Mouse (Mus musculus) CH12.LX (cell line): Measurements from ENCODE around the gene Ccdc136. TPM values are rescaled to one million over a fixed set of nuclear protein-coding genes. Genes with fewer than 3 reads are reported as not detected.

Experiments used
- DNase-seq: peaks from one replicate; pipeline ENCODE4 v3.0.0-alpha.2; 2013; ENCODE audit errors: extremely low read depth
- H3K27ac ChIP-seq: 2 replicates; pipeline ENCODE4 v1.5.1; 2012; ENCODE audit warnings: low read depth, mild to moderate bottlenecking, control low read depth, moderate library complexity; ENCODE audit not compliant: insufficient read depth
- H3K27me3 ChIP-seq: replicated peaks from 2 replicates; pipeline ENCODE3; 2012; ENCODE audit warnings: inconsistent platforms
- H3K36me3 ChIP-seq, 2 experiments: replicated peaks in 1 of 2; 2 replicates each; pipeline versions ENCODE3 to v1.6.1; 2012; ENCODE audit warnings: inconsistent platforms in 1 of 2, low read length in 1 of 2, mild to moderate bottlenecking in 1 of 2, mixed read lengths in 1 of 2, moderate library complexity in 1 of 2; ENCODE audit not compliant: control insufficient read depth in 1 of 2, insufficient read depth in 1 of 2
- H3K4me1 ChIP-seq, 2 experiments: 2 replicates each; pipeline ENCODE4 v1.6.1; 2012; ENCODE audit warnings: inconsistent platforms in 1 of 2, moderate library complexity in 1 of 2; ENCODE audit not compliant: insufficient read depth in 2 of 2, control insufficient read depth in 1 of 2
- H3K4me2 ChIP-seq: 2 replicates; pipeline ENCODE4 v1.6.1; 2012; ENCODE audit warnings: low read depth, mild to moderate bottlenecking, control low read depth; ENCODE audit not compliant: poor library complexity, insufficient read depth, severe bottlenecking
- H3K4me3 ChIP-seq, 3 experiments: fragments of 150-350 bp in 1 of 3; sonication (generic) in 1 of 3; replicated peaks in 1 of 3; 2 replicates each; pipeline versions ENCODE3 to v1.5.1; 2011 to 2012; ENCODE audit warnings: low read depth in 2 of 3, low read length in 2 of 3, mild to moderate bottlenecking in 2 of 3, moderate library complexity in 2 of 3, control low read depth in 1 of 3, improper control_type of control experiment in 1 of 3, inconsistent platforms in 1 of 3, mixed read lengths in 1 of 3; ENCODE audit not compliant: poor library complexity in 1 of 3
- H3K79me2 ChIP-seq: replicated peaks from 2 replicates; pipeline ENCODE4 v1.6.1; 2012; ENCODE audit warnings: mild to moderate bottlenecking, moderate library complexity; ENCODE audit not compliant: control insufficient read depth, poor library complexity, insufficient read depth, severe bottlenecking; ENCODE audit errors: extremely low read depth
- H3K9ac ChIP-seq: 2 replicates; pipeline ENCODE4 v1.6.1; 2012; ENCODE audit warnings: low read depth, mild to moderate bottlenecking, control low read depth, moderate library complexity; ENCODE audit not compliant: insufficient read depth
- H3K9me3 ChIP-seq: replicated peaks from 2 replicates; pipeline ENCODE3; 2012; ENCODE audit warnings: low read length, inconsistent platforms, mixed read lengths
- CHD2 ChIP-seq: IDR thresholded peaks from 2 replicates; pipeline ENCODE4 v1.6.1; 2011; ENCODE audit warnings: low read length, improper control_type of control experiment
- EP300 ChIP-seq: IDR thresholded peaks from 2 replicates; pipeline ENCODE4 v1.6.1; 2011; ENCODE audit warnings: low read length, improper control_type of control experiment
- ETS1 ChIP-seq: conservative IDR thresholded peaks from 2 replicates; pipeline ENCODE4 v1.6.1; 2012; ENCODE audit warnings: low read depth, mild to moderate bottlenecking, inconsistent platforms, low read length, improper control_type of control experiment, moderate library complexity
- HCFC1 ChIP-seq: IDR thresholded peaks from 2 replicates; pipeline ENCODE4 v1.6.1; 2012; ENCODE audit warnings: low read depth, mild to moderate bottlenecking, inconsistent platforms, low read length, improper control_type of control experiment
- IRF4 ChIP-seq: IDR thresholded peaks from 2 replicates; pipeline ENCODE4 v1.6.1; 2014; ENCODE audit warnings: low read depth, mild to moderate bottlenecking, inconsistent platforms, low read length, improper control_type of control experiment
- JUN ChIP-seq: IDR thresholded peaks from 2 replicates; pipeline ENCODE4 v1.6.1; 2011; ENCODE audit warnings: low read depth, mild to moderate bottlenecking, low read length, improper control_type of control experiment, moderate library complexity; ENCODE audit not compliant: insufficient read depth
- KAT2A ChIP-seq: IDR thresholded peaks from 2 replicates; pipeline ENCODE4 v1.6.1; 2012; ENCODE audit warnings: low read length, improper control_type of control experiment, inconsistent platforms; ENCODE audit not compliant: insufficient replicate concordance
- MAZ ChIP-seq: IDR thresholded peaks from 2 replicates; pipeline ENCODE4 v1.6.1; 2012; ENCODE audit warnings: low read depth, mild to moderate bottlenecking, inconsistent platforms, low read length, improper control_type of control experiment, moderate library complexity
- MEF2A ChIP-seq: IDR thresholded peaks from 2 replicates; pipeline ENCODE4 v1.6.1; 2014; ENCODE audit warnings: low read depth, mild to moderate bottlenecking, inconsistent platforms, low read length, improper control_type of control experiment, borderline replicate concordance
- MXI1 ChIP-seq: IDR thresholded peaks from 2 replicates; pipeline ENCODE4 v1.6.1; 2011; ENCODE audit warnings: mild to moderate bottlenecking, low read depth, low read length, improper control_type of control experiment
- MYC ChIP-seq: IDR thresholded peaks from 2 replicates; pipeline ENCODE4 v1.6.1; 2011; ENCODE audit warnings: low read depth, mild to moderate bottlenecking, improper control_type of control experiment, low read length
- NELFE ChIP-seq: IDR thresholded peaks from 2 replicates; pipeline ENCODE4 v1.6.1; 2011; ENCODE audit warnings: low read depth, low read length, improper control_type of control experiment
- NRF1 ChIP-seq: IDR thresholded peaks from 2 replicates; pipeline ENCODE4 v1.6.1; 2014; ENCODE audit warnings: low read depth, mild to moderate bottlenecking, inconsistent platforms, low read length, improper control_type of control experiment, moderate library complexity
- PAX5 ChIP-seq: IDR thresholded peaks from 2 replicates; pipeline ENCODE4 v1.6.1; 2012; ENCODE audit warnings: low read length, inconsistent platforms, mixed read lengths
- POLR2A ChIP-seq: IDR thresholded peaks from 2 replicates; pipeline ENCODE4 v1.6.1; 2011; ENCODE audit warnings: low read depth, mild to moderate bottlenecking, improper control_type of control experiment, low read length
- POLR2AphosphoS2 ChIP-seq: IDR thresholded peaks from 2 replicates; pipeline ENCODE4 v1.6.1; 2011; ENCODE audit warnings: low read depth, low read length, improper control_type of control experiment
- RAD21 ChIP-seq: IDR thresholded peaks from 2 replicates; pipeline ENCODE4 v1.6.1; 2011; ENCODE audit warnings: low read depth, mild to moderate bottlenecking, low read length, improper control_type of control experiment, moderate library complexity
- RCOR1 ChIP-seq: conservative IDR thresholded peaks from 2 replicates; pipeline ENCODE4 v1.6.1; 2012; ENCODE audit warnings: low read depth, mild to moderate bottlenecking, inconsistent platforms, low read length, improper control_type of control experiment
- SMC3 ChIP-seq: IDR thresholded peaks from 2 replicates; pipeline ENCODE4 v1.6.1; 2011; ENCODE audit warnings: low read depth, low read length, improper control_type of control experiment
- TCF12 ChIP-seq: IDR thresholded peaks from 2 replicates; pipeline ENCODE4 v1.6.1; 2014; ENCODE audit warnings: low read depth, mild to moderate bottlenecking, inconsistent platforms, low read length, improper control_type of control experiment
- UBTF ChIP-seq: IDR thresholded peaks from 2 replicates; pipeline ENCODE4 v1.6.1; 2012; ENCODE audit warnings: low read depth, mild to moderate bottlenecking, inconsistent platforms, low read length, improper control_type of control experiment, moderate library complexity
- ZC3H11A ChIP-seq: IDR thresholded peaks from 2 replicates; pipeline ENCODE4 v1.6.1; 2012; ENCODE audit warnings: low read depth, mild to moderate bottlenecking, inconsistent platforms, low read length, improper control_type of control experiment
- ZMIZ1 ChIP-seq: IDR thresholded peaks from 2 replicates; pipeline ENCODE4 v1.6.1; 2012; ENCODE audit warnings: low read depth, mild to moderate bottlenecking, inconsistent platforms, low read length, improper control_type of control experiment
- dilution Hi-C: fragments of 300-500 bp; cut with MboI; formaldehyde crosslinking; loops from 2 replicates; pipeline ENCODE4 v1.14.3; 2020; ENCODE audit warnings: low sequenced_read_pairs; ENCODE audit not compliant: extremely low pct_unique_long_range_greater_than_20kb, extremely low pct_ligation_motif_present
- in situ Hi-C: fragments of 300-500 bp; cut with MboI; formaldehyde crosslinking; loops from 3 replicates; pipeline ENCODE4 v1.14.3; 2019; ENCODE audit warnings: low sequenced_read_pairs, low pct_ligation_motif_present, low pct_unique_long_range_greater_than_20kb, mixed read lengths
- polyA plus RNA-seq: library from polyadenylated mRNA; unstranded; fragments of >175 nt; gene quantifications from 2 replicates; pipeline ENCODE4 v1.2.1, GENCODE M21; 2012; ENCODE audit warnings: low read depth; ENCODE audit not compliant: insufficient read length
- total RNA-seq, 2 experiments: library from RNA; depleted of rRNA; stranded (reverse); fragments of 300-350 nt in 1 of 2; fragments of >200 nt in 1 of 2; gene quantifications; 2 replicates each; pipeline ENCODE4 v1.2.3; 2012 to 2014

Ccdc136 gene
- total and polyA plus RNA-seq, 3 experiments, result 0.64 to 4.3 (median 2.4) TPM

DNA sequence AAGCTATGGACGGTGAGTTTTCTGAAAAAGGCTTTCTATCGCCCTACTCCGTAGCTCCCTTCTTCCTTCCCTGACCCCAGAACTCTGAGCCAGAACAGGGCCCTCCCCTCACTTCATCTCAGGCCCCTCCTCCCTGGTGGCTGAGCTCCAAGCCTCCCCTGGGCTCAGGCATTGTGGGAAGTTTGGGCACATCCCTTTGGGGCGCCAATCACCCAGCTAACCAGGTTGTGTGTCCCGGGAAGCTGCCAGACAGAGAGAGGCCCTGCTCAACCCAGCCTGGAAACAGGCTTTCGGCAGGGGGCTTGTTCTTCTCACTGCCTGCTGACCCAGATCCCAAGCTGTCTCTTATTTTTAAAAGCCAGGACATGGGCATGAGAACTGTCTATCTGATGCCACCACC lies 1.5 kb downstream of the Ccdc136 start:
- Histone ChIP-seq H3K27ac (no peak overlapping the region), H3K36me3 (no peaks in the 10 kb centered on the region), H3K4me1 (peaks cover 0 to 7% of the 10 kb centered on the region in 2 experiments; a peak in 1 of 4 replicates), H3K27me3 (peaks cover 81% of the 10 kb centered on the region), H3K9ac (no peak overlapping the region), H3K79me2 (no peaks in the 10 kb centered on the region), H3K4me2 (no peak overlapping the region), H3K4me3 (no peak overlapping the region), H3K9me3 (no peaks in the 10 kb centered on the region)
- in situ Hi-C loops, result loop anchor here (25.0 kb wide), 1 partner anchor 240 kb away; no protein-coding TSS in a partner anchor
- dilution Hi-C loops, result no loop called here
- no peak for TF ChIP-seq IRF4
- no peak for TF ChIP-seq NRF1
- TF ChIP-seq JUN, result no peak
- TF ChIP-seq PAX5, result no peak
- no peak for TF ChIP-seq MAZ
- TF ChIP-seq ETS1, result no peak
- no peak for TF ChIP-seq EP300
- no peak for TF ChIP-seq POLR2A
- no peak for TF ChIP-seq MEF2A
- TF ChIP-seq ZMIZ1, result no peak
- DNase-seq, result no peak

DNA sequence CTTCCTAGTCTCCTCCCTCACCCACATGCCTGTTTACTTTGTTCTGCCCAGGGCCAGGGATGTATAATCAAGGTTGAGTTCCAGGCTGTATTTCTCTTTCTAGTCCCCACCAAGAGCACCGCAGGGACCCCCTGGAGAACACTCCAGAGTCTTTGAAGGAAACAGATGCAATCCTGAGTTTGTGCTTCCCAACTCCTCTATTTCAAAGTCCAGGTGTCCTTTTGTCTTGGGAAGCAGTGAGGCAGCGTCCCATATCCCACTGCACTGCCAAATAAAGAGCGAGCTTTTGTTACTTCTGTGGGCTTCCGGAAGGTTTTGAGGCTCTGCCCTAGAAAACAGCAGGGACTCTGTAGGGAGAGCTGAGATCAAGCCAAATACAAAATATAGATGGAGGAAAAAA lies 3.7 kb downstream of the Ccdc136 start:
- no peak overlapping the region for H3K27ac ChIP-seq
- H3K9ac ChIP-seq, result no peak overlapping the region
- no peaks in the 10 kb centered on the region for H3K79me2 ChIP-seq
- in situ Hi-C loops, result loop anchor here (25.0 kb wide), 1 partner anchor 237 kb away; no protein-coding TSS in a partner anchor
- no peaks in the 10 kb centered on the region for H3K9me3 ChIP-seq
- H3K4me2 ChIP-seq, result no peak overlapping the region
- no peaks in the 10 kb centered on the region for H3K36me3 ChIP-seq
- dilution Hi-C loops, result no loop called here
- H3K4me3 ChIP-seq, result no peak overlapping the region
- peaks cover 62% of the 10 kb centered on the region for H3K27me3 ChIP-seq
- DNase-seq, result no peak
- TF ChIP-seq NELFE, result no peak
- TF ChIP-seq, all 38 proteins: peak for 0
- H3K4me1 ChIP-seq, result peaks cover 0 to 7% of the 10 kb centered on the region in 2 experiments; a peak in 1 of 4 replicates

DNA sequence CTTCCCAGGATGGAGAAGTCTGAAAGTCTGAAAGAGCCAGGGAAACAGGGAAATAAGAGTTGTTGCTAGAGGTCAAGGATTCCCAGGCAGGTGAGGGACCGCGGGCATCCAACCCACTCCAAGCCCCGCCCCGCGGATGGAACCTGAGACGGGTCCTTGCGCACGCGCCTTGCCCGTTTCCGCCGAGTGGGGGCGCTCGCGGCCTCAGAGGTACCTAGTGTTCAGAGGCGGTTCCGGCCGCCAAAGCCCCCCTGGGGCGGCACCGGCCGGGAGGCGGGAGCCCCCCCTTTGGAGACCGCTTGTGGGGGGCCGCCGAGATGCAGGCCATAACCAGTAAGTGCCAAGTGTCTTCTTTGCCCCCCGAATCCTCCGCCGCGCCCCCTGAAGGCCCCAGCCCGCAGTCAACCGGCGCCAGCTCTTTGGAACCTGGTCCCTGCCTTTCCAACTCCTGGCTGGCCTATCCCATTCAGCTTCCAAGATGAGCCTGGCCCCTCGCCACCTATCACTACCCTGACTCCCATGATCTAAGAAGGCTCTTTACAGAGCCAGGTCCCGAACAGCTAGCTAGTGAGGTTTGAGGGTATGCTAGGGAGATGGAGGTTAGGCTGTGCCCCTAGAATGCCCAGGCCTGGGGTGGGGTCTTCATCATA lies 6.7 kb downstream of the Ccdc136 start:
- Histone ChIP-seq H3K36me3 (no peaks in the 10 kb centered on the region), H3K79me2 (no peaks in the 10 kb centered on the region), H3K9ac (no peak overlapping the region), H3K4me2 (no peak overlapping the region), H3K4me3 (no peak overlapping the region), H3K27ac (no peak overlapping the region), H3K9me3 (no peaks in the 10 kb centered on the region), H3K27me3 (peaks cover 36% of the 10 kb centered on the region), H3K4me1 (no peaks in the 10 kb centered on the region)
- in situ Hi-C loops, result no loop called here
- no peak for DNase-seq
- TF ChIP-seq TCF12 (no peak), KAT2A (no peak), NELFE (no peak), UBTF (no peak), HCFC1 (no peak), POLR2AphosphoS2 (no peak), CHD2 (no peak), PAX5 (no peak), JUN (no peak), MXI1 (no peak), ETS1 (no peak), ZC3H11A (no peak), SMC3 (no peak), RCOR1 (no peak), RAD21 (no peak), MYC (no peak)
- dilution Hi-C loops, result no loop called here
